Mouse (Mus musculus) midbrain, embryonic 13.5 days (tissue): ENCODE data around the gene Cacng6. TPM values are rescaled to one million over a fixed set of nuclear protein-coding genes. Genes with fewer than 3 reads are reported as not detected.
A peak's percentile ranks its signal among the peaks of the same experiment; 100 is the strongest.

Experiments
- ATAC-seq: fragments of 200-750 bp; cut with Nextera tagmentation; 2 replicates; pipeline ENCODE4 v1.8.0; 2017; ENCODE audit warnings: mild to moderate bottlenecking, moderate TSS enrichment, moderate library complexity
- H3K27ac ChIP-seq: fragments of 300-500 bp; sonication (generic); 2 replicates; pipeline ENCODE4 v1.5.1; 2015; ENCODE audit warnings: inconsistent platforms, mild to moderate bottlenecking, moderate library complexity
- H3K27me3 ChIP-seq: fragments of 300-500 bp; sonication (generic); 2 replicates; pipeline ENCODE4 v1.6.1; 2015; ENCODE audit warnings: mild to moderate bottlenecking, inconsistent platforms
- H3K36me3 ChIP-seq: fragments of 300-500 bp; sonication (generic); 2 replicates; pipeline ENCODE4 v1.6.1; 2015; ENCODE audit warnings: mild to moderate bottlenecking, inconsistent platforms
- H3K4me1 ChIP-seq: fragments of 300-500 bp; sonication (generic); replicated peaks from 2 replicates; pipeline ENCODE4 v1.6.1; 2015; ENCODE audit warnings: inconsistent platforms
- H3K4me2 ChIP-seq: fragments of 300-500 bp; sonication (generic); replicated peaks from 2 replicates; pipeline ENCODE4 v1.6.1; 2015; ENCODE audit warnings: moderate library complexity, mild to moderate bottlenecking, inconsistent platforms
- H3K4me3 ChIP-seq: fragments of 300-500 bp; sonication (generic); replicated peaks from 2 replicates; pipeline ENCODE4 v1.5.1; 2015; ENCODE audit warnings: mild to moderate bottlenecking, inconsistent platforms
- H3K9ac ChIP-seq: fragments of 300-500 bp; sonication (generic); replicated peaks from 2 replicates; pipeline ENCODE4 v1.6.1; 2015; ENCODE audit warnings: mild to moderate bottlenecking, inconsistent platforms
- H3K9me3 ChIP-seq: fragments of 300-500 bp; sonication (generic); 2 replicates; pipeline ENCODE4 v1.6.1; 2016; ENCODE audit warnings: mild to moderate bottlenecking, inconsistent platforms
- WGBS: fragments of 180-500 bp; shearing (Covaris S2); methylation state at CpG from one replicate; pipeline ENCODE4 v1.1.7; 2015; 5-methylcytosine and 5-hydroxymethylcytosine counted together
- microRNA-seq: library from miRNA; unstranded; fragments of <30 nt; microRNA quantifications from one replicate; pipeline ENCODE4, GENCODE M21; 2016
- polyA plus RNA-seq: library from polyadenylated mRNA; unstranded; fragments of >200 nt; fragmentation: Nextera tagmentation; extraction: Ambion mirVana; gene quantifications from 2 replicates; pipeline ENCODE4 v1.2.1, GENCODE M21; 2015

Gene Cacng6
- polyA plus RNA-seq, 1 experiment from 2014 or later = not detected

DNA sequence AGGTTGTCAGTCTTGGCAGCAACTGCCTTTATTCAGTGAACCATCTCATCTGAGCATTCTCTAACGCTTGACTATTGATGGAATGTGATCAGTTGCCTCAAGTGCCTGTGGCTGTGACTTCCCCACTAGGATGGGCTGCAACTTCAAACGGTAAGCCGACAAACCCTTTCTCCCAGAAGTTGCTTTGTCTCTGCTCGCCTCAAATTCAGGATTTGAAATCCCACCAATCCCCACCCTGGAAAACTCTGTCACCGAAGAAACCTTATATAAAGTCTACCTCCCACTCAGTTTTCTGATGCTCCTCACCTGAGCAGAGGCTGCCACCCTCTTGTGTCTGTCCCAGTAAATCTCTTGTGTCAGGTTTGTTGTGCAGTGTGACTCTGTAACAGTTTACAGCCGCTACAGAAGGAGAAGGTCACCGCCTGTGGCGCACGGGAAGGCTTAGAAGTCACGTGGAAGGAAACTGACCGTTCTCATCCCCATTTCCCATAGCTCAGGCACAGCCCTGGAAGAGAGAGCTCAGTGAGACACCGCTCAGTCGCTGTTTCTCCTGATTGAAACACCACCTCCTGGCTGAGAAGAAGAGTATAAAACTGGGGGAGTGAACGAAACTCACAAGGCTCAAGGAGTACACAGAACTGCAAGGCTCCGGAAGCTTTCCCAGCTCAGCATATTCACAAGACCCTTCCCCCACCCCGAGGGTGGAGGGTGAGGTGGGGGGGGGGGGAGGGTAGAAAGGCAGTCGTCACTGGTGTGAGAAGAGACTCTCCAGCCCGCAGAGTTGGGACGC, 50.5 kb downstream of the Cacng6 start:
- ATAC-seq = peak; percentile 48; the same call in 1 of the 2 replicates
- no peaks in the 10 kb centered on the region for H3K27me3 ChIP-seq
- H3K9me3 ChIP-seq = no peaks in the 10 kb centered on the region
- H3K4me1 ChIP-seq = peaks cover 3% of the 10 kb centered on the region; the same call in 1 of the 2 replicates
- peak overlapping the region; percentile 39 for H3K4me2 ChIP-seq
- no peak overlapping the region for H3K27ac ChIP-seq
- no peaks in the 10 kb centered on the region for H3K36me3 ChIP-seq
- WGBS = 6% methylated on average over 19 of the region's 19 CpGs
- H3K9ac ChIP-seq = 0 out of 2 replicates have a peak overlapping the region, but pooled peaks have one; percentile 36
- H3K4me3 ChIP-seq = no peak overlapping the region

DNA sequence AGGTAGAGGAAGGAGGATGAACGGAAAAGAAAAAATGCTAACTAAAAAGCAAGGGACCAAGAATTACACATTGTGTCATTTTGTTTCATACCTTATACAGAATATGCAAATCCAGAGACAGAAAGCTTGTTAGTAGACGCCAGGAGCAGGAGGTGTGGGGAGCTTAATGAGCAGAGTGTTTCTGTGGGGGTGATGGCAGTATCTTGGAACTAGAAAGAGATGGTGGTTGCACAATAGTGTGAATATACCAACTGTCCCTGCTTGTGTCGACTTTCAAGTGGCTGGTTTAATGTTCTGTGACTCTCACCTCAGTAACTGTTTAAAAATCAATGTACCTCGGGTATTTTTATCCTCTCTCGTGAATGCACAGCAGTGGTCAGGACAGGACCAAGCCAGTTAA, 52.7 kb downstream of the Cacng6 start:
- no peak overlapping the region for H3K27ac ChIP-seq
- WGBS = 81% methylated on average over 5 of the region's 5 CpGs

DNA sequence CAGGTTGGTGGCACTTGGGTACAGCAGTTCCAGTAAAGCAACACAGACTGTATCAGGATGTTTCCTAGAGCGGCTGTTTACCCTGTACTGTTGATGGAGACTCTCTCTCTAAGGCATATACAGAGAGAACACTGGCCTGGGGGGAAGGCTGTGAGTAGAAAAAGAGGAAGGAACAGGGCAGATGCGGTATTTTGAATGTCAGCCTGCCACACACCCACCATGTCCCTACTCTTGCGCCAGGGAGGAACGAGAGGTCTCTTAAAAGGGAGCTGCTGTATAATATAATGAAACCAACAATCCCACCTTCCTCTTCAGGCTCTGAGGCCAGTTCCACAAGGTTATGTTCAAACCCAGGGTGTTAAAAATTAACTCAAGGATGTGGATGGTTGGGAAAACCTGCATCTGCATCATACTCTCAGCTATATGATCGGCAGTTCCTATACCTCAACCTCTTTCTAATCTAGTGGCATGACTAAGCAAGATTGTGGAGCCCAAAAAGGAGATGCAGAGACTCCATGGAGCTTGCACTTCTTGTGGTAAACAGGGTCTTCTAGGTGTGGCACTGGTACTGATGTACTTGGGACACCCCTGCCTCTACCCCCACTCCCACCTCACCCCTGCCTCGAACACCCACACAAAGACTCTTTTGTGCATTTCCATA, 58.1 kb downstream of the Cacng6 start:
- no peak for ATAC-seq

More for the DNA sequence above, 52.7 kb downstream of the Cacng6 start:
- Histone ChIP-seq H3K4me1 (peaks cover 3% of the 10 kb centered on the region; the same call in 1 of the 2 replicates), H3K36me3 (no peaks in the 10 kb centered on the region), H3K9me3 (no peaks in the 10 kb centered on the region), H3K9ac (no peak overlapping the region), H3K27me3 (no peaks in the 10 kb centered on the region), H3K4me3 (no peak overlapping the region), H3K4me2 (no peak overlapping the region)
- ATAC-seq = no peak

More for the DNA sequence above, 58.1 kb downstream of the Cacng6 start:
- Histone ChIP-seq H3K9ac (no peak overlapping the region), H3K4me3 (no peak overlapping the region), H3K4me2 (no peak overlapping the region), H3K27ac (no peak overlapping the region), H3K9me3 (no peaks in the 10 kb centered on the region), H3K4me1 (no peaks in the 10 kb centered on the region), H3K36me3 (no peaks in the 10 kb centered on the region), H3K27me3 (no peaks in the 10 kb centered on the region)
- 90% methylated on average over 6 of the region's 6 CpGs for WGBS

Small RNAs within 50 kb of the gene (microRNA-seq; reads per million reads assigned to microRNA genes)
- gene Gm23450 = 34.8 reads per million, percentile 42 among the genes with 10 or more reads in this experiment

Other genes starting within 250 kb of the Cacng6 start
- not detected in 2 replicates for gene Nlrp12, start 174.5 kb upstream of the Cacng6 start, polyA plus RNA-seq
- gene Myadm, start 135.1 kb upstream of the Cacng6 start, polyA plus RNA-seq = 21.8 and 23.8 TPM in 2 replicates
- gene Prkcg, start 135.0 kb upstream of the Cacng6 start, polyA plus RNA-seq = 0.66 and 1.7 TPM in 2 replicates
- gene Cacng7, start 91.2 kb upstream of the Cacng6 start, polyA plus RNA-seq = 4.3 and 5.2 TPM in 2 replicates
- gene Cacng8, start 33.5 kb upstream of the Cacng6 start, polyA plus RNA-seq = 12.9 and 13.9 TPM in 2 replicates
- gene Tarm1, start 78.4 kb downstream of the Cacng6 start, polyA plus RNA-seq = not detected in 2 replicates
- gene Oscar, start 192.0 kb downstream of the Cacng6 start, polyA plus RNA-seq = 0.26 and 0.42 TPM in 2 replicates
- gene Ndufa3, start 193.2 kb downstream of the Cacng6 start, polyA plus RNA-seq = 440 and 458 TPM in 2 replicates
- gene Tfpt, start 205.7 kb downstream of the Cacng6 start, polyA plus RNA-seq = 30.8 and 38.9 TPM in 2 replicates
- 114 and 117 TPM in 2 replicates for gene Prpf31, start 205.8 kb downstream of the Cacng6 start, polyA plus RNA-seq
- 48.7 and 57.8 TPM in 2 replicates for gene Cnot3, start 221.1 kb downstream of the Cacng6 start, polyA plus RNA-seq
- 16.5 and 16.8 TPM in 2 replicates for gene Leng1, start 241.6 kb downstream of the Cacng6 start, polyA plus RNA-seq